Mouse (Mus musculus): ENCODE measurements around the gene Tha1.
A peak's percentile ranks its signal among the peaks of the same experiment; 100 is the strongest.

Tha1 gene

DNA sequence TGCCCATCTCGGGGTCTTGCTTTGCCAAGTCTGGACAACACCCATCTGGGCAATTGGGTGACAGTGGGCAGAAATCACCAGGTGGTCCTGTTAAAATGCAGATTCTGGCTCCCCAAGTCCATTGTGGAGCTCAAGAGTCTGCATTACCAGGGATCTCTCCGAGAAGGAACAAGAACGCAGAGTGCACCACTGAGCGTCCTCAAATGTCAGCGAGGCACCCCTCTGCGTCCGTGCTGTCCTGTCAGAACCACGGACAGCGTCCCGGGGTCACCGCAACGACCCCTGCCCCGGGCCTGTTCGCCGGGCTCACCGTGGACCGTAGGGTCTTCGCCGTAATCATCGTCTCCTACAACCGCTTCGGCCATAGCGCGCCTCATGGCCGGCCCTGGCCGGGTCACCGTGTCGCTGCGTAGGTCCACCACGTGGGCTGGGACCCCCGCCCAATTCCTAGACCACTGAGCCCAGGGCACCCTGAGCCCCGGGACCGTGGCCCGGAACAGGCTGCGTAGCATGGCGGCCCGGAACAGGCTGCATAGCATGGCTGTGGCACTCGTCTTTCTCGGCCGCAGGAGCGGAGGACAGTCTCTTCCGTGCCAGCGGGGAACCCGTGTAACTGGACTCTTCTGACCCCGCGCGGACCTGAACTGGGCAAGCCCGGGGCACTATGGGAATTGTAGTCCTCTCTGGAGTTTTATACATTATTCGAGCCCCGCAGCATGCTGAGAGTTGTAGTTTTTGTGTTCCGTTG, at the start of gene Tha1:
Gene Tha1 (minus strand): TSS at position 621 of the 748 bp plus-strand sequence.
- peak in 1 of 2 experiments; percentile 81 for DNase-seq (ENCODE audit: low spot score in 2 of 2)

DNA sequence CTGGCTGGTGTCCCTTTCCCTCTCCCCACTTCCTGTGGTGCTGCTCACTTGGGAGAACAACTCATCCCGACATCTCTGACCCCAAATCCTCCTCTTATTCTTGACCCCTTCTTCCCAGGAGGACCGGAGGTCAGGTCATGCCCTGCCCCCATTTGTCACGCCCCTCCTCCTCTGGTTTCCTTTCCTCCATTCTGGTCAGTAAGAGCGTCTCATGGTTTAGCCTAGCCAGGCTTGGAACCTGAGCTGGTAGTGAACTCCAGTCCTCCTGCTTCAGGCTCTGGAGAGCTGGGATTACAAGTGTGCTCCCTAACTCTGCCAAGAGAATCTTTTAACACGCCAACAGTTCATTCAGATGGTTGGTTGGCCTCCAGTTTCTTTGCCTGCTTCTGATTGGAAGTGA, 45.9 kb upstream of the Tha1 start:
- DNase-seq (ENCODE audit: low spot score in 2 of 2): no peak

DNA sequence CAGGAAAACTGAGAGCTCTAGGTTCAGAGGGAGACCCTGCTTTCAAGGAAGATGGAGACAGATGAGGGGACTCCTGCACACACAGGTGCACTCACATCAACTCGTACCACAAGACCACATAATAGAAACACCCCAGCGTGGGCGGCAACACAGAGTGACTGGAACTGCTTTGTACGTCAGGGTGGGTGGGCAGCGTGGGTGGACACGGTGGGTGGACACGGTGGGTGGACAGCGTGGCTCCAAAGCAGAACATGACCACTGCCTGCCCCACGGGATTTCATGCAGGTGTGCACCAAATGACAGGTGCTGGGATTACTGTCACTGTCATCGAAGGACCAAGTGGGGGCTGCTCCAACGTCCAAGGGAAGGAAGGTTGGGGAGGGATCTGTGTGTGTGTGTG, 45.3 kb upstream of the Tha1 start:
- no peak for DNase-seq (ENCODE audit: low spot score in 2 of 2)

DNA sequence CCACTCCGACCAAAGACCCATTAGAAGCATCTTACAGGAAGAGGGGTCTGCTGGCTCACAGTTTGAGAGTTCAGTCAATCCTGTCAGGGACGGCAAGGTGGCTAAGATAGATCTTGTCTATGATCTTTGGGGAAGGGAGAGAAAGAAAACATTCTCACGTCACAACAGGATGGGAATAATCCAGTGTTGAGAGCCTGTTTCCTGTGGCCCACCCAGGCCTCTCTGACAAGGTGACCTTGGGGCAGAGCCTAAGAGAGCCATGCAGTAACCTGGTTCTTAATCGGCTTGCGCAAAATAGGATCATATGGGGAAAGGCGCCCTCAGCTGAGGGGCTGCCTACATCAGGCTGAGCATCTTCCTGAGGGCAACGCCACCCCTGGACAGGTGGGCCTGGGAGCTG, 42.6 kb upstream of the Tha1 start:
- no peak for DNase-seq (ENCODE audit: low spot score in 2 of 2)

DNA sequence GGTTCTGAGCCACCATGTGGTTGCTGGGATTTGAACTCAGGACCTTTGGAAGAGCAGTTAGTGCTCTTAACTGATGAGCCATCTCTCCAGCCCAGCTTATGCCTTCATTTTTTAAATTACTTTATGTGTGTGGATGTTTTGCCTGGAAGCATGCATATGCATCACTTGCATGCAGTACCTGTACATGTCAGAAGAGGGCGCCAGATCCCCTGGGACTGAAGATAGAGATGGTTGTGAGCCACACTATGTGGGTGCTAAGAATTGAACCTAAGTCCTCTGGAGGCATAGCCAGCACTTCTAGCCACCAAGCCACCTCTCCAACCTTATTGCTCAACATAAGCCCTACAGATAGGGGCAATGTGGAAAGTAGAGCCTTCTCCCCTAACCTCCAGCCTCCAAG, 42.1 kb upstream of the Tha1 start:
- DNase-seq (ENCODE audit: low spot score in 2 of 2): no peak

DNA sequence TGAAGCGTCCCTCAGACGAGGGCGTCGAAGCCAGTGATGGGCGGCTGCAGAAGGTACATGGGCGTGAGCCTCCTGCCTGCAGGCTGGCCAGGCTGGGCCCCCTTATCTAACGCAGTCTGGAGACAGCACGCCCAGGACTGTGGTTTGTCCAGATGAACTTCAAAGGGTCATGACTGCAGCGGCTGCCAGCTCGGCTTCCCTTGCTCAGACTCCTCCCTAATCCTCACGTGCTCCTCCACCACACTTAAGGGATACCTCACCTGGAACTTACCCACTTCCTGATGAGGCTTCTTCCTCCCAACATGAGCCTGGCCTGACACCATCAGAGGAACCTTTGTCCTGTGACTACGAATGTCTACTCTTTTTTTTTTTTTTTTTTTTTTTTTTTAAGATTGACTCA, 41.2 kb upstream of the Tha1 start:
- DNase-seq (ENCODE audit: low spot score in 2 of 2): no peak

DNA sequence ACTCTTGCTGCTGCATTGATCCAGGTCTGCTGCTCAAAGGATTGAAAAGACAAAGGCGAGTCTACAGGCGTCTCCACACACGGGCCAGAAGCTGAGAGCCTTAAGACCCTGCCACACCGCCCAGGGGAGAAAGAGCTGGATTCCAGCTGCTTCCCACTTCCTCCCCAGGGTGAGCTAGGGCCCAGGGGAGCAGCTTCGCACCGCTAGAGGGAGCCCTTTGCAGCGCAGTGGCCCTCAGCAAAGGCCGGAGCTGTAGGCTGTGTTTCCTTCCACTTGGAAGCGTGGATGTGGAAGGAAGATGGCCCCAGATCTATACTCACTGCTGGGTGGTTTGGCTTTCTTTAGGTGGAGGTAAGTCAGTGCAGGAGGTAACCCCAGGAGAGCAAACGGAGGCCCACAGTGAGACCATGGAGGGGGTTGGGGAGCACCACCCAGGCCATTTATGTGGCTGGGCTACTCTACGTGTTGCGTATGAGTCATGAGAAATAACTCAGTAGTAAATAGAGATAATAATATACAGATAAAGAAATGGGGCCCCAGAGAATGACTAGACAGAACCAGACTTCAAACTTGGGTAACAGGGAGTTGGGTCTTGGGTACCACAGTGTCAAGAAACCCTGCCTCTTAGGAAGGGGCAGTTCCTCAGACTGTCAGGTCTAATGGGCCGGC, 39.5 kb upstream of the Tha1 start:
- peak in 1 of 2 experiments; percentile 84 for DNase-seq (ENCODE audit: low spot score in 2 of 2)

DNA sequence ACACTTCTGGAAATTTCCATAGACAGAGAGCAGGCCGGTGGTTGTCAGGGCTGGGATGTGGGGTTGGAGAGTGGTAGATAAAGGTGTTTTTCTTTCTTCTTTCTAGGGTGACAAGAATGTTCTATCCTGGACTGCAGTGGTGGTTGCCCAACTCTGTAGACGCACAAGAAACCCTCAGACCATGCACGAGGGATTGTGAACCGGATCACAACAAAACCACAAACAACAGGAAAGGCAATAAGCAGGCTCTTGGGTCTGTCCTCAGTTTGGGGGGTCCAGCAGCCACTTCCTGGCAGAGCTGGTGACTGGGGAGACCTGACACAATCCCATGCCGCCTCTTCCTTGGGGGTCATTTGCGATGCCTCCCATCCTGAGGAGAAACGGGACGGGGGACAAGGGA, 36.1 kb upstream of the Tha1 start:
- no peak for DNase-seq (ENCODE audit: low spot score in 2 of 2)

DNA sequence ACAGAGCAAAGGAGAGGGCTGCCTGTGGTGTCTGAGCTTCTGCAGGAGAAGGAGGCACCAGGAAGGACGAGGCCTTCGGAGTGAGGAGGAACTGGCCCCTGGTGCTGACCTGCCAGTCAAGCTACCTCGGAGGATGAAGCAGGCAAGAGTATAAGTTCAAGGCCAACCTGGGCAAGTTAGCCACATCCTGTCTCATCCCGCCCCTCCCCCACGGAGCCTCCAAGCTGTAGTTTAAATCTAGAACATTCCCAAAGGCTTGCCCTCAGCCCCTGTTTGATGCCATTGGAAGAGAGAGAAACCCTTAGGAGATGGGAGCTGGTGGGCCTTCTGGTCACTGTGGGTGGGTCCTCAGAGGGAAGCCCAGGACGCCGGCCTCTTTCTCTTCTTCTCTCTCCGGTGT, 31.2 kb upstream of the Tha1 start:
- no peak for DNase-seq (ENCODE audit: low spot score in 2 of 2)

DNA sequence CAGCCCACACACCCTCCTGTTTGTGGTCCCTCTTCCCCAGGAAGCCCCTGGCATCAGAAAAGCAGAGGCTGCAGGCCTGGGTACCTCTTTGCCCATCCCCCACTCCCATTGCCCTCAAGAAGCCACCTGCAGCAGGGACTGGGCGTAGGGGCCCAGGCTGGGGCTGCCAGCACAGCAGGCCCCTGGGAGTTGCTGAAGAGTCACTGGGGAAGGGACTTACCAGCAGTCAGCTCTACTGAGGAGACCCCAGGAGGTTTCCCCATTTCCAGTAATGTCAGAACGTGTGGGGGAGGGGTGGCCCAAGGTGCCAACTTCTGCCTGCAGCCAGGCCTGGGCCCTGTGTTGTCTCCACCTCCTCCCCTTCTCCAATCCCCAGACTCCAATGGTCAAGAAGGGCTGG, 29.0 kb upstream of the Tha1 start:
- no peak for DNase-seq (ENCODE audit: low spot score in 2 of 2)

DNA sequence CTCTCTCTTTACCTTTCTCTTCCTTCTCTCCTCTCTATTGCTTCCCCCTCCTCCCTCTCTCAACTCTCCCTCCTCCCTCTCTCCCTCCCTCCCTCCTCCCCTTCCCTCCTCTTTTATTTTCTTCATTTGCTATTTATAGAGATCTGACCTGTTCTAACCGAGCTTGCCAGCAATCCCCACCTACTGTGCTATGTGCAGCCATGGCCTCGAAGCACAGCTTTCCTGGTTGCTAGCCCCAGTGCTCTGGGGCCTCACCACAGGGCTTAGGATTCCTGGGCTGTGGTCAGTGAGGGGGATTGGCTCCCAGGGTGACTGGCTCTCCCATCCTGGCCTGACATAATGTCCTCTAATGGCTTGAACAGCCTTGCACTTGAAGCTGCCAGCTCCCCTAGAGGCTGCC, 23.3 kb upstream of the Tha1 start:
- no peak for DNase-seq (ENCODE audit: low spot score in 2 of 2)

DNA sequence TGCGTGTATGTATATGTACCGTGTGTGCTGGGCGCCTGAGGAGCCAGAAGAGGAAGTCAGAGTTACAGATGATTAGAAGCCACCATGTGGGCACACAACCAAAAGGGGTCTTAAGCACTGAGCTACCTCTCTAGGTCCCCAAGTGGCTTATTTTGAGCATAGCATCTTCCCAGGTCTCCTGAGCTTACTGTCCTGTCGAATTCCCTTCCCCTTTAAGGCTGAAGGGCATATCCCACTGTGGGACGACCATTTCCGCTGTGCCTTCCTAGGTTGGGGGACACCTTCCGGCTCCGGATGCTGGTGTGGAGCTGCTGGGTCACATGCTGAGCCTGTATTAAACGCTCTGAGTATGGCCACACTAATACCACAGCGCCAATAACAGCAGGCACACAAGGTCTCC, 21.4 kb upstream of the Tha1 start:
- no peak for DNase-seq (ENCODE audit: low spot score in 2 of 2)

DNA sequence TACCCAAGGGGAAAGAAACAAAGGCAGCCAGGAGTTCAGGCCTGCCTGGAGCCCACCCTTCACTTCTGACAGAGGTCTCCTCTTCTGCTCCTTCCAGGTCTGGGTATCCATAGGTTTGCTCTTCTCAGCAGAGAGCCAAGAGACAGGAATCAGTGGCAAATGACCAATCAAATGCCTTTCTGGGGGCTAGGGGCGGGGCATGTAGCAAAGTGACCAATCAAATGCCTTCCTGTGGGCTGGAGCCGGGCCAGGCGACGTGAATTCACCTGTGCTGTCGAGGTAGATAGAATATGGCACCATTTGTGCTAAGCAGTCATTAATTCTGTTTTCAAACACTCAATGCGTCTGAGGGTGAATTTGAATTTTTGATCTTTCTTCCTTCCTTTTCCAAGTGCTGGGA, 18.9 kb upstream of the Tha1 start:
- DNase-seq (ENCODE audit: low spot score in 2 of 2): no peak

DNA sequence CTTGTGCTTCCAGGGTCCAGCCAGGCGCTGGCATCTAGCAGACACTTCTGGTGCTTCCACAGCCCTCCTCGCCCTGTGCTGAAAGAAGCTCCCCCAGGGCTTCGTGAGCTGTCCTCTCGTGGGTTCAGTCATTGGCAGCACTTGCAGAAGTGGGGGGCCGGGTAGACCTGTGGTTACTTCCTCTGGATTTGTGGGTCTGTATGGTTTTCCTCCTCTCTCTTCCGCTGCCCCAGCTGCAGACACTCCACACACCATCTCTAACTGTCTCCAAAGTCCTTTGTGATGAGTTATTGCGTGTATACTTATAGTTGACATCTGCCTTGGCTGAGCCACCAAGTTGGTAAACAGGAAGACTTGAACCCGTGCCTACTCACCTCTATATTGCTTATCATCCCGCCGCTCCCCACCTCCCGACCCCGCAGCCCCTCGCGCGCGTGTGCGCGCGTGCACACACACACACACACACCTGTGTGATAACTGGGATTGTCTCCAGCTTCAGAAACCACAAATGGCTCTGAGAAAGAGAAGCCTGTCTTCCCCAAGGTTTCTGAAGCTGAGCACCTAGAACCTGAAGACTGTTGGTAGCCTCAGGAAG, 18.4 kb upstream of the Tha1 start:
- DNase-seq (ENCODE audit: low spot score in 2 of 2): no peak

DNA sequence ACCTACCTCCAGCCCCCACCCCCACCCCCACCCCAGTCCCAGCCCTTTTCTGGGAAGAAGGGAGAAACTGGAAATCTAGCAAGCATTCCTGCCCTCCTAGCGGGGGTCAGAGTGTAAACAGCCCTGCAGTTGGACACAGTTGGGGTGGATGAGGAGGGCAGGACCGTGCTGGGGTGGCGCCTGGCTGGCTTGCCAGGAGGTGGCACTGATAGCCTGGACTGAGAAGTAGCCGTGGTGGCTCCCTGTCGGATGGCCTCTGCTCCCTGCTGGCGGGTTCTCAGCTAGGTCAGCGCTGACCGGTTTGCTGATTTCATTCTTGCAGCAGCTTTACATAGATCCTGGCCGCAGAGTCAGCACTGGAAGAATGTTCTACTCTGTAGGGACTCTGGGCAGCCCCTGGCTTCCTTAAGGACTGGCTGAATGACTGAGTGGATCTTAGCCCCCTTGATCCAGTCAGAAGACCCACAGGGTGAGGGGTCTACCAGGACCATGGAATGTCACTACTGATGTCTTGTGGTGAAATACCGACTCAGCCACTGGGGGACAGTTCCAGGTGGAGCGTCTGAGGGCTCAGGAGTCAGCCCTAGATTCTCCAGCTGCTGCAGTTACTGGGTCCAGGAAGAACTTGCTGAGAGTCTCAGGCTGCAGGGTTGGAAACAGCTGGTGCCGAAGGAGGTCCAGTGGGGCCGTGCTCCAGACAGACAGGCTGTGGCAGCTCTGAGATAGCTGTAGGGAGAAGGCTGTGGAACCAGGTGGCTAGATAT, 17.4 kb upstream of the Tha1 start:
- no peak for DNase-seq (ENCODE audit: low spot score in 2 of 2)

DNA sequence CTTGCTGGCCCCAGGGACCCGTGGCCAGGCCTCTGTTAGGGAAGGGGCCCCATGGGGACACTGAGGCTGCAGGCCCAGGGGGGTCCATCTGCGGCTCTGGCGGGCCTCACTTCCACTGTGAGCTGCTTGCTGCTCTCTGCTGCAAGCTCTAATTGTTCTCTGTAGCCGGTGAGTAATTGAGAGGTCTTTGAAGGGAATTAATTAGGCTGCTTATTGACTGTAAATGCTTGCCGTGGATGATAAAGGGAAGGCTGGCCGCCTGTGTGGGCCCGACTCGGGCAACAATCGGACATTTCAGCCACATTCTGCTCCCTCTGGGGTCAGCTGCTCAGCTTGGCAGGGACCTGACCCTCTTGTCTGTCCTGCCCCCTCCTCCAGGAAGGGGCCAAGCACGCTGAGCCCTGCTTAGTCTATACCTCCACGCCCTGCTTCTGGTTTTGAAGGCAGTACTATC, 16.6 kb upstream of the Tha1 start:
- DNase-seq (ENCODE audit: low spot score in 2 of 2): no peak

DNA sequence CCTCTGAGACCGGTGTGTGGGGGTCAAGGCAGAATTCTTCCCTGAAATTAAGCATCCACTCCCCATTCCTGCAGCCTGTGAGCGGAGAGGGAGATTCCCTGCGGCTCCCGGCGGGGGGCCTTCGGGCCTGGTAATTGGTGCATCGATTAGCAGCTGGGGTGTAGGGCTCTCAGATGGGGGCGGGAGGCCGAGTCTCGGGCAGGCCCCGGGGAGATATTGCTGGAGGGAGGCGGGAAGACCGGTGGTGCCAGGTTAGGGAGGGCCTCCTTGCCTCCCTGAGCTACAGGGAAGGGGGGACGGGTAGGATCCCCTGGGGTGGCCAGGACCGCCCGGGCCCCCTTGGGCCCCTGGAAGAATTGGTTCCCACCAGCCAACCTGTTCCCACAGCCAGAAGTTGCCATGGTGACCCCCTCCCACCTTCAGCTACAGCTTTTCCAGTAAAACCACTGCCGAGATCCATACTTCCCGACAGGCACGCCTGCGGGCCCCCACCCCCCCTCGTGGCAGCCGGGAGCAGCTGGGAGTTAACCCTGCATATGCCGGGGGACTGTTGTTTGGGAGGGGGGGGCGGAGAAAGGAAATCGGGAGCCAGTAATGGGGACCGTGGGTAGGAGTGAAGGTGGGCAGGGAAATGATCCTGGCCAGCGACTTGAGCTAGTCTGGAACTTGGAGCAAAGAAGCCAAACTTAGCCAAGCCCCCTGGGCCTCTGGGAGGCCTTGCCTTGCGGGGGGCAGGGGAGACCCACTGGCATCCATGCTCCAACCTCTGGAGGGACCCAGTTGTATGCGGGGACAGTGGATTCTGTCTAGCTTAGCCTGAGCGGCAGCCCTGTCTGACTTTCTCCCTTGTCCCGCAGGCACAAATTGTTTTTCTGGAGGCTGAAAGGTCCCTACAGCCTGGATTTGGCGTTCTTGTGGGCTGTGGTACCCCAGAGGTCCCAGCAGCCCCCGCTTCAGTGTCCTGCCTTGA, 15.9 kb upstream of the Tha1 start:
- DNase-seq (ENCODE audit: low spot score in 2 of 2): no peak

DNA sequence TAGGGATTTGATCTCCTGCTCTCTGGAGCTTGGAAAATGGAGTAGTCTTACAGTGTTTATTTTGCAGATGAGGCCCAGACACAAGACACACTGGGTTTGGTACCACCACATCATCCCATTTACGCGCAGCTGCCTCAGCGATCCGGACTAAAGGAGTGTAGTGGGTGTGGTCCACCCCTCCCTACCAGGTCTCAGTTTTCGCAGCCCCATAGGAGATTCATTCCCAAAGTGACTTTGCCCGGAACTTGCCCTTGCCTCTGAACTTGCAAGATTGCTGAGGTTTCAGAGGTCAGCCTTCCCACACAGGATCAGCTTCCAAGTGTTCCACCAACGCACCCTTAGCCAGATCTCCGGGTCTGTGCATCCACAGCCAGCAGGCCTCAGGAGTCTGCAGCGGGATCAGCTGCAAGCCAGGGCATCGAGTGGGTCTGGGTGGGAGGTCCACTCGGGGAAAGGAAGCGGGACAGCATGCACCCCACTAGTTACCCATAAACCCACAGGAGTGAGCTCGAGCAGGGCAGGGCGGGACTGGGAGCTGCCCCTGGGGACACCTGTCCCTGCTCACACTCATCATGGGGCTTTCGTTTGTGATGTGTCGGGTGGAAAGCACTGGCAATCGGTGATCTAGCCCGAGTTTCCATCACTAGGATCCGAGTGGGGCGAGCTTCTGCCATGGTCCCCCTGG, 15.0 kb upstream of the Tha1 start:
- DNase-seq (ENCODE audit: low spot score in 2 of 2): no peak

DNA sequence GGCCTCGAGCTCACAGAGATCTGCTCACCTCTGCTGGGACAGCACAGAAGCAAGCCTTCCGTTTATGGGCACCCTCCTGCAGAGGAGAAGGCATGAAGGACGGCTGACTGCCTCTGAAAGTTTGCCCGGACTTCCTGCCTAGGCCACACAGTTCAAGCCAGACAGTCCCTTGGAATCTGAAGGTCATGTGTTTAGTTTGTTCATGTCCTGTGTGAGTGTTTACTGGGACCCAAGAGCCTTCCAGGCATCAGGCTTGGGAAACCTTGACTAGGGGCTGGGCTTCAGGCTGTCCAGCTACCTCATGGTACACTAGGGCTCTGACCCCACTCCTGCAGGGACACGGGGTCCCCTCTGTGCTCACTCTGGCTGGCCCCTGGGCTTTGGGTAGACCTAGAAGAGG, 12.7 kb upstream of the Tha1 start:
- DNase-seq (ENCODE audit: low spot score in 2 of 2): no peak

DNA sequence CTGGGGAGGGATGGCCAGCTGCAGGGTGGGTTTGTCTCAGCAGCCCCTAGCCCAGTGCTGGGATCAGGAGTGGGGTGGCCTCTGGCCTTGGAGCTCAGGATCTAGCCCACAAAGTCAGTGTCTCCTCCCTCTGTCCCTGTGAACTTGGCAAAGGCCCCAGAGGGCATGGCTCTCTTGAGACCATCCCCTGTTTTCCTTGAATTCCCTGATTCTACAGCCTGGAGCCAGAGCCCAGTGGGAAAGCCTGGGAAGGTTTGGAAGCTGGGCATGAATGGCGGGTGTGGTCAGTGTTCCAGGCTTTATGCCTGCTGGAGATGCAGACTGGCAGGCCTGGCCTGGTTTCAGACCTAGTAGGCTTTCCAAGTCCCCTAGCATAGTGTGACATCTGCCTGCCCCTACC, 8.9 kb upstream of the Tha1 start:
- DNase-seq (ENCODE audit: low spot score in 2 of 2): no peak

DNA sequence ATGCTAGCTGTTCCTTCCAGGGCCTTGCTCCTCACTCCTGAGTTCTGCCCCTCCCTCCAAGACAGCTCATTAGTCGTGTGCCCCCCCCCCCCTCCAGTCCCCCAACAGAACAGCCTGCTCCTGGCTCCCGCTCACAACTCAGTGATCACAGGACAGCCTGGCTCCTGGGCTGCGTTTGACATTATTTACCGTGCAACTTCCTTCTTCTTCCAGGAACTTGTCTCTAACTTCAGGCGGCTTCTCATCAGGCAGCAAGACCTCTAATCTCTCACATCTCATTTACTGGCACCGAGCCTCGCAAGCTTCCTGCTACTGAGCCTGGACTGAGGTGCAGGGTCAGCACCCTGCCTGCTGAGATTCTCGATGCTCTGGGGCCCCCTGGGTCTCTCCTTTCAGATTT, 8.5 kb upstream of the Tha1 start:
- no peak for DNase-seq (ENCODE audit: low spot score in 2 of 2)

All from left cerebral cortex, adult 9 months (tissue).